Mouse (Mus musculus) skeletal muscle tissue, adult 2 months (tissue): ENCODE measurements at regions not wholly inside any gene's neighbourhood (a gene's known extent, or its start where the extent isn't known, plus 50 kb on each side); places are given as distances from the start of the nearest gene placed in this dataset.

Experiments used
- DNase-seq: peaks from one replicate; pipeline ENCODE4 v3.0.0-alpha.2; 2012; ENCODE audit warnings: low read depth, low spot score

DNA sequence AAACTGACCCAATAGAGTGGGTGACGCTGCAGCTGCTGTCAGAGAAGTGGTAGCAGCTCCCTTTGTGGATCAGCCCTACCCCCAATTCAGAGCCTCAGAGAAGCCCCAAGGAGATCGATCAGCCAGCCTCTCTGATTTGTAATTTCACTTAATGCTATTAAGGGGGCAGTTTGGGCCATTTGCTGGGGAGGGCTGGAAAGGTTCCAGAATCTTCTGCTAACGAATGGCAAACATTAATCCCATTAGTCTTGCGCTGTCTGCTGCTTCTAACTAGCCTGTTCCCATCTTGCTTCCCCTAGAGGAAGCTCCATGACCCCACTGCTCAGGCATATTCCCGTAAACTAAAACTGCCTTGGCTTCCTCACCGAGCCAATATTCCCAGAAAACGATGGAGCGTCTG lies 59.9 kb upstream of the Lrrn2 start:
- DNase-seq, result no peak

DNA sequence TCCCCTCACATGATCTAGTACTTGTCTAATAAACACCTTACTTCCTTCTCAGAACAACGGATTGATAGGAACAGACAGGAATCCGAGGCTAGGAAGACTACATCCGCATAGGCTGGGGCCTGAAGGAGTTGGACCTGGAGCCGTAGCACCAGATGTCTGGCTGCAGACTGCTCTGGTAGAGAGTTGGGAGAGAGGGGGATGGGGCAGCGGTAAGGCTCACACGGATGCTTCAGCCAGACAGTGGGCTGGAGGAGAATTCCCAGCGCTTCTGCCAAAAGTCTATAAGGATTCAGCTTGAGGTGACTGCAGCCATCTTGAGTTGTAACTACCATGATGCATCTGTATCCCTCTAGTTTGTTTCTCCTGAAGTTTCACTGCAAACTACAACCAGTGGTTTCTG lies 61.8 kb upstream of the Lrrn2 start:
- no peak for DNase-seq

DNA sequence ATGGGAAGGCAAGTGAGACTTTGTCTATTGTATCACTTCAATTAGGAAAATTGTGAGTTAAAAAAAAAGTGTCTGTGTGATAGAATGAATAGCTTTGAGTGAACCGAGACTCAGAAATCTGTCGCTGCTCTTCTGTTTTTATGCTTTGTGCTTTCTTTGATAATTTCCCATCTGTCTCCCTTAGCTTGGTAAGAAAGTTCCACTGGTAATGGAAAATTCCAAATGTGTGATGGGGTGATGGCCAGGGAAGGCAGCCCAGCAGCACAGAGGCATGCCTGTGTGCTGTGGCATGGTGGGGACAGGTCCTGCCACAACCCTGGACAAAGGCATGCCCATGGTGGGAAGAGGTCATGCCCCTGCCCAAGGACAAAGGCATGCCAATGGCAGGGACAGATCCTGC lies 62.7 kb upstream of the Lrrn2 start:
- DNase-seq, result no peak

DNA sequence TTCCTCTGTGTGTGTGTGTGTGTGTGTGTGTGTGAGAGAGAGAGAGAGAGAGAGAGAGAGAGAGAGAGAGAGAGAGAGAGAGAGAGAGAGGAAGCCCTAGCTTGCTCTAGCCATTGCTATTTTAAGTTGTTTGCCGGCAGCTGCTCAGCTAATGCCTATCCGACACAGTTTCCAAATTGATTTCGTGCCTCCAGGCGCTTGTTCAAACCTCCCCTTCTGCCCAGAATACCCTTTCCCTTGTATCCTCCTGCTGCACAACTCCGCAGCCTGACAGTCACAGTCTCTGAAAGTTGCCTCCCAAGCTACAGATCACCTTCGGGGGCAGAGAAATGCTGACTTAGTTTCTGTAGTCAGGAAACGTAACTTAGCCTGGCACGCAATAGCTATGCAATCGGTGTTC lies 63.9 kb upstream of the Nfasc start:
- DNase-seq, result no peak

DNA sequence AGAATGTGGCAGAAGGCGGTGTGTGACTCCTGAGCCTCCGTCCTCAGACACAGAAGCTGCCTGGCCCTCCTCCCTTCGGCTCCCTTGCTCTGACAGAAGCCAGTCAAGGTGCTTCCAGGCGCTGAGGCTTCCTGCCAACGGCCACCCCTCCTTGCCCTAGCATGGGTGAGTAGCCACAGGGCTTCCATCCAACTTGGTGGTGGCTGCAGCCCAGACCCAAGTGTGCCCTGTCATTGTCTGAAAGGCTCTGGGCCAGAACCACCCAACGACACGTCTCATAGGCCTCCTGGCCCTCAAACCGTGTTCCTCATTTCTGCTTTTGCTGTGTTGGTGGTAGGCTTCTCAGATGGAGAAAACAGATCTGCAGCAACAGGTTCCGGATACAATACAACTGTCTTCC lies 62.2 kb upstream of the Nfasc start:
- DNase-seq, result no peak

DNA sequence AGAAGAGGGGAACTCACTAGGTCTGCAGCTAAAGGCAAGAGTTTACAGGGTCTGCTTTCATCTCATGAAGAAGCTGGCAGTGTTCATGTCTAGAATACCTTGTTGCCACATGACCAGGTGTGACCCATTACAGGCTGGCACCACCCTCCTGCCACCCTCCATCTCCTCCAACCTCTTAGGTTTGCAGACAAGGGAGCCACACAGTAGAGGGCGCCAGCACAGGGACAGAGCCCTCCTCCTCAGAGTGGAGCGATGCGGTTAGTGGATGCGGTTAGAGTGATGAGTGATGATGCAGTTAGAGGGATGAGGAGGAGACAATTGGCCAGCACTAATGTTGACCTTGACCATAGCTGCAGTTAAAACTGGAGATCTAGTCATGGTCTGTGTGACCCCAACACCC lies 60.8 kb upstream of the Nfasc start:
- no peak for DNase-seq

DNA sequence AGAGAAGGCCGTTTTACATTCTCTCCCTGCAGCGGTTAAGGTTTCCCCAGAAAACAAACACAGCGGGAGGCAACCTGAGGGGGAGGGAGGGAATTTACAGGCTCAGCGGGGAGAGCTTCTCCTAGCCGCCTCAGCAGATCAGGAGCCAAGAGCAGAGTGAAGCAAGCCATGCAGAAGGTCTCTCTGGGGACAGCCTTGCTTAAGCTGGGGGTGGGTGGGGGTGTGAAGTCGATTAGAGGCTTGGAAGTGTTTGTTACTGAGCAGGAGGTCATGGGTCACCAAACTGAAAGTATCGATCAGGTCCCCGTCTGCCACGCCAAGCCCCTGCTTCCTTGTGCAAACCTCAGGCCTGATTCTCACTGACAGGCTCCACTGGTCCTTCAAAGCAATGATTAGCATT lies 58.7 kb upstream of the Nfasc start:
- DNase-seq, result peak; percentile 10

DNA sequence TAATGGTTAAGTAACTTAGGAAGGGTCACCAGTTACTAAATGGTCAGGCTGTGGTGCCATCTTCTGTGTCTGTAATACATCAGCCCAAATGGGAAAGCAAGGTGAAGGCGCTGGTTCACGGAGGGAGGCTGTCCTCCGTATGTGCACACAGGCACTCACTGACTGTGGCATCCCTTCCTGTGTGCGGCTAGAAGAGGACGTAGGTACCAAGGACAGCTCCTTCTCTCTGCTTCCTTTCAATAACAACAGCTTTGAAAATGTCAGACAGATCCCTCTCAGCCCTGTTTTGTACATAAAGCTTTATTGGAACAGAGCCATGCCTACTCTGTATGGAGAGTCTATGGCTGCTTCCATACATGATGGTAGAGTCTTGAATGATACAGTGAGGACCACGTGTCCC lies 57.7 kb upstream of the Nfasc start:
- no peak for DNase-seq

DNA sequence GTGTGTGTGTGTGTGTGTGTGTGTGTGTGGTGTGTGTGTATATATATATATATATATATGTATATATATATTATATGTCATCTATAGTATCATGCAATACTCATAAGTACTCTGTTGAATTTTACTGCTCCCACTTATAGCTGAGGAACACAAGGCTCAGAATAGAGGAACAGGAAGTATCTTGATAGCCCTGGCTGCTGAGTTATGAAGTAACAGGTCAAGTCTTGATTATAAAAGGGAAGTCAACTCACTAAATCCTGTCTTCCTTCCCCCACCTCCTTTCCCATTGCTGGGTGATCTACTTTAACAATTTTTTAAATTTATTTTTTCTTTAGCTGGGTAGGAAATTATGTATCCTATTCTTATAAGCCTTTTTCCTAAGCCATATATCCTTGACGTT lies 52.9 kb upstream of the Nfasc start:
- DNase-seq, result no peak
